Mouse (Mus musculus): ENCODE measurements around the gene Atg2b. TPM values are rescaled to one million over a fixed set of nuclear protein-coding genes. Genes with fewer than 3 reads are reported as not detected.
A peak's percentile ranks its signal among the peaks of the same experiment; 100 is the strongest.

The Atg2b gene
- polyA plus RNA-seq, 1 experiment from 2014 or later: 11.6 TPM

DNA sequence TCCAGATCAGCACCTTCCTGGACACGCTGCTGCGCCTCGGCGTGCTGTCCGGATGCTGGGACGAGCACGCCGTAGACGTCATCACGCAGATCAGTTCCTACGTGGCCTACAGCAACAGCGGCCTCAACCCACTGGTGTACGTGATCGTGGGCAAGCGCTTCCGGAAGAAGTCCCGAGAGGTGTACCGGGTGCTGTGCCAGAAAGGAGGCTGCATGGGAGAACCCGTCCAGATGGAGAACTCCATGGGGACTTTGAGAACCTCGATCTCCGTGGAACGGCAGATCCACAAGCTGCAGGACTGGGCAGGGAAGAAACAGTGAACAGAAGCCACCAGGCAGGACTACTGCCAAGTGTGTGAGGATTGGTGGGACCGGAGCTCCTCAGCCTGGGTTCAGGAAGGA lies 92.7 kb downstream of the Atg2b start:
- no peak overlapping the region for H3K9ac ChIP-seq (ENCODE audit: low read length)
- DNase-seq (ENCODE audit: low spot score, missing footprints): no peak
- no peaks in the 10 kb centered on the region for H3K36me3 ChIP-seq (ENCODE audit: control insufficient read depth, insufficient read depth, low read length)
- no peak overlapping the region for H3K27ac ChIP-seq (ENCODE audit: low read depth, low read length)
- no peaks in the 10 kb centered on the region for H3K27me3 ChIP-seq (ENCODE audit: control insufficient read depth, insufficient read depth, low read length)
- 96% methylated on average over 23 of the region's 23 CpGs for WGBS
- H3K9me3 ChIP-seq (ENCODE audit: control insufficient read depth, low read length): no peaks in the 10 kb centered on the region
- ATAC-seq (ENCODE audit: low FRiP score): no peak
- H3K4me1 ChIP-seq (ENCODE audit: control insufficient read depth, insufficient read depth, low read length): no peaks in the 10 kb centered on the region
- no peak overlapping the region for H3K4me2 ChIP-seq
- no peak overlapping the region for H3K4me3 ChIP-seq (ENCODE audit: low read depth, low read length)

GRCm38 (mm10) chr12:105590786-105591185 lies 94.2 kb downstream of the Atg2b start:
- Histone ChIP-seq H3K36me3 (ENCODE audit: control insufficient read depth, insufficient read depth, low read length) (no peaks in the 10 kb centered on the region), H3K4me2 (no peak overlapping the region), H3K4me3 (ENCODE audit: low read depth, low read length) (no peak overlapping the region), H3K4me1 (ENCODE audit: control insufficient read depth, insufficient read depth, low read length) (no peaks in the 10 kb centered on the region), H3K27ac (ENCODE audit: low read depth, low read length) (no peak overlapping the region), H3K9ac (ENCODE audit: low read length) (no peak overlapping the region), H3K9me3 (ENCODE audit: control insufficient read depth, low read length) (no peaks in the 10 kb centered on the region), H3K27me3 (ENCODE audit: control insufficient read depth, insufficient read depth, low read length) (no peaks in the 10 kb centered on the region)
- WGBS: 82% methylated on average over 7 of the region's 7 CpGs
- DNase-seq (ENCODE audit: low spot score, missing footprints): no peak
- ATAC-seq (ENCODE audit: low FRiP score): no peak

DNA sequence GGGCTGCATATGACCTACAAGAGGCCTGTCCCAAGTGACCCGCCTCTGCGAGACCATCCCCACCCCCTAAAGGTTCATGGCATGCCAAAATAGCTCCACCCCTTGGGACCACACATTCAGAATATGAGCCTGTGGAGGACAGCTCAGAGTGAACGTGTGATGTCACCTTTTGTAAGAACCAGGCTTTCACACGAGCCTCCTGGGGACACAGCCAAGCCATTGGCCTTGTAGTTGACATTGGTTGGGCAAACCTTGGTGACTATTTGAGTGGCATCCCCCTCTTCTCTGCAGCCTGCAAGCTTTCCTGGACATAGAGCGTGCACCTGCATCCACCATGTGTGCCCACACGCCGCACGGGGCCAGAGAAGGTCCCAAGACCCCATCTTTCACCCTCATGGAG lies 97.5 kb downstream of the Atg2b start:
- no peak overlapping the region for H3K4me3 ChIP-seq (ENCODE audit: low read depth, low read length)
- H3K9ac ChIP-seq (ENCODE audit: low read length): no peak overlapping the region
- H3K36me3 ChIP-seq (ENCODE audit: control insufficient read depth, insufficient read depth, low read length): no peaks in the 10 kb centered on the region
- WGBS: 87% methylated on average over 8 of the region's 8 CpGs
- peaks cover 6% of the 10 kb centered on the region; the same call in 1 of the 2 replicates for H3K4me1 ChIP-seq (ENCODE audit: control insufficient read depth, insufficient read depth, low read length)
- H3K9me3 ChIP-seq (ENCODE audit: control insufficient read depth, low read length): no peaks in the 10 kb centered on the region
- ATAC-seq (ENCODE audit: low FRiP score): no peak
- no peak overlapping the region for H3K27ac ChIP-seq (ENCODE audit: low read depth, low read length)
- no peak overlapping the region for H3K4me2 ChIP-seq
- peak; percentile 68 for DNase-seq (ENCODE audit: low spot score, missing footprints)
- H3K27me3 ChIP-seq (ENCODE audit: control insufficient read depth, insufficient read depth, low read length): no peaks in the 10 kb centered on the region

GRCm38 (mm10) chr12:105584851-105585250 lies 100.2 kb downstream of the Atg2b start:
- WGBS: 18% methylated on average over 12 of the region's 12 CpGs
- no peak overlapping the region for H3K4me3 ChIP-seq (ENCODE audit: low read depth, low read length)
- H3K9me3 ChIP-seq (ENCODE audit: control insufficient read depth, low read length): no peaks in the 10 kb centered on the region
- H3K9ac ChIP-seq (ENCODE audit: low read length): no peak overlapping the region
- H3K4me1 ChIP-seq (ENCODE audit: control insufficient read depth, insufficient read depth, low read length): peaks cover 6% of the 10 kb centered on the region; the same call in 1 of the 2 replicates
- no peaks in the 10 kb centered on the region for H3K36me3 ChIP-seq (ENCODE audit: control insufficient read depth, insufficient read depth, low read length)
- ATAC-seq (ENCODE audit: low FRiP score) (peak; percentile 59; the same call in 1 of the 2 replicates), DNase-seq (ENCODE audit: low spot score, missing footprints) (peak; percentile 92)
- no peak overlapping the region for H3K27ac ChIP-seq (ENCODE audit: low read depth, low read length)
- H3K4me2 ChIP-seq: no peak overlapping the region
- no peaks in the 10 kb centered on the region for H3K27me3 ChIP-seq (ENCODE audit: control insufficient read depth, insufficient read depth, low read length)

GRCm38 (mm10) chr12:105583484-105583883 lies 101.5 kb downstream of the Atg2b start:
- peak; percentile 56; the same call in 1 of the 2 replicates for ATAC-seq (ENCODE audit: low FRiP score)
- H3K9ac ChIP-seq (ENCODE audit: low read length): no peak overlapping the region
- no peaks in the 10 kb centered on the region for H3K9me3 ChIP-seq (ENCODE audit: control insufficient read depth, low read length)
- no peak overlapping the region for H3K4me2 ChIP-seq
- no peak overlapping the region for H3K4me3 ChIP-seq (ENCODE audit: low read depth, low read length)
- no peaks in the 10 kb centered on the region for H3K27me3 ChIP-seq (ENCODE audit: control insufficient read depth, insufficient read depth, low read length)
- peak; percentile 81 for DNase-seq (ENCODE audit: low spot score, missing footprints)
- H3K36me3 ChIP-seq (ENCODE audit: control insufficient read depth, insufficient read depth, low read length): no peaks in the 10 kb centered on the region
- 18% methylated on average over 2 of the region's 2 CpGs for WGBS
- H3K27ac ChIP-seq (ENCODE audit: low read depth, low read length): no peak overlapping the region
- H3K4me1 ChIP-seq (ENCODE audit: control insufficient read depth, insufficient read depth, low read length): peaks cover 6% of the 10 kb centered on the region; the same call in 1 of the 2 replicates

DNA sequence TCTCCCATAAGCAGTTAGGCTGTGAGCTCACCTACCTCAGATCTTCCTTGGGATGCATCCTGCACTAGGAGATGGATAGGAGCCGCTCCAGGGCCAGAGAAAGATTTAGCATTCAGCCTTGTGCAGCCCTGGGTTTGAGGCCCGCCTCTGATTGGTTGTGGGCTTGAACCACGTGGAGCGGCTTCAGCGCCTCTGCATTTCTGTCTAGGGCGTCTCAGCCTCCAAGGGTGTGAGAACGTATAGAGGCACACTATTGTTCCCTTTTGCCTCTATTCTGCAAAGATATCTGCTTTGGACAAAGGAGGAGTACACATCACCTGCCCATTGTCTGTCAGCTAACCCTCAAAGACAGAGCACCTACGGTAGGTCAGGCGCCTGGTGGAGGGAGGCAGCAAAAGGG lies 102.5 kb downstream of the Atg2b start:
- H3K9ac ChIP-seq (ENCODE audit: low read length): no peak overlapping the region
- ATAC-seq (ENCODE audit: low FRiP score) (no peak), DNase-seq (ENCODE audit: low spot score, missing footprints) (no peak)
- no peak overlapping the region for H3K4me3 ChIP-seq (ENCODE audit: low read depth, low read length)
- H3K4me1 ChIP-seq (ENCODE audit: control insufficient read depth, insufficient read depth, low read length): peaks cover 6% of the 10 kb centered on the region; the same call in 1 of the 2 replicates
- H3K4me2 ChIP-seq: no peak overlapping the region
- H3K9me3 ChIP-seq (ENCODE audit: control insufficient read depth, low read length): no peaks in the 10 kb centered on the region
- 62% methylated on average over 9 of the region's 9 CpGs for WGBS
- H3K27me3 ChIP-seq (ENCODE audit: control insufficient read depth, insufficient read depth, low read length): no peaks in the 10 kb centered on the region
- no peak overlapping the region for H3K27ac ChIP-seq (ENCODE audit: low read depth, low read length)
- no peaks in the 10 kb centered on the region for H3K36me3 ChIP-seq (ENCODE audit: control insufficient read depth, insufficient read depth, low read length)

DNA sequence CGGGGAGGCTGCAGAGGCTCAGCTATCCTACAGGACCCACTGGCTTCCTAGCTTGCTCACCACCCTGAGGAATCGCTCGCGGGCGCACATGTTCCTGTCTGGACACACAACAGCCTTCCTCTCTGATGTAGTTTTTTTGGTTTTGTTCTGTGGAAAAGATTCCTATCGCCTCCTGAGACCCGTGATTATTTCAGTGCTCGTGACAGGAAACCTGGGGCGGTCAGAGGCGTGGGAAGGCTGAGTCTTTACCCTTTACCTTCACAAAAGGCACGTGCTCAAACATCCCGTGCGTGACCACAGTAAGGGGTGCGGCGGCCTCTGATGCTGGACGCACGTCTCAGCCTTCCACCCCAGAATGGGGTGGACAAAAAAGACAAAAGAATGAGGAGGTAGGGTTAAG lies 104.5 kb downstream of the Atg2b start:
- H3K4me3 ChIP-seq (ENCODE audit: low read depth, low read length): no peak overlapping the region
- no peak for ATAC-seq (ENCODE audit: low FRiP score)

DNA sequence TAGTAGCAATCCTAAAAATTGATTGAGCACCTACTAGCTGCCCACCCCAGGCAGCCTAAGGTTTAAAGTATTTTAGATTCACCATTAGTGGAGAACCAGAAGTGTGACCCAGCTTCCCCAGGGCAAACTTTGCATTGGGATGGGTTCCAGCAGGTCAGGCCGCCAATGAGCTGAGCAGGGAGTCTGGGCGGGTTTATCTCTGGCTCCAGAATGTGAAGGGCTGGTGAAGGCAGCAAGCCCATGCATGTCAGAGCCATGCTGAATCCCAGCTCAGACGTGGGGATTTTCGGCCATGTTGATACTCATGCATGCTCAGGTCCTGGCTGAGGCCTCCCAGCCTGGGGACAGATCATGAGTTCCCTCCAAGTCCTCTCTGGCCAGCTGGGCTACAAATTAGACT lies 110.7 kb downstream of the Atg2b start:
- Histone ChIP-seq H3K9ac (ENCODE audit: low read length) (no peak overlapping the region), H3K4me1 (ENCODE audit: control insufficient read depth, insufficient read depth, low read length) (no peaks in the 10 kb centered on the region), H3K4me2 (no peak overlapping the region), H3K9me3 (ENCODE audit: control insufficient read depth, low read length) (no peaks in the 10 kb centered on the region), H3K27ac (ENCODE audit: low read depth, low read length) (no peak overlapping the region), H3K27me3 (ENCODE audit: control insufficient read depth, insufficient read depth, low read length) (no peaks in the 10 kb centered on the region), H3K36me3 (ENCODE audit: control insufficient read depth, insufficient read depth, low read length) (no peaks in the 10 kb centered on the region), H3K4me3 (ENCODE audit: low read depth, low read length) (no peak overlapping the region)
- ATAC-seq (ENCODE audit: low FRiP score): no peak
- no peak for DNase-seq (ENCODE audit: low spot score, missing footprints)
- 89% methylated on average over 4 of the region's 4 CpGs for WGBS

More for the DNA sequence above, 104.5 kb downstream of the Atg2b start:
- Histone ChIP-seq H3K9ac (ENCODE audit: low read length) (no peak overlapping the region), H3K9me3 (ENCODE audit: control insufficient read depth, low read length) (no peaks in the 10 kb centered on the region), H3K27ac (ENCODE audit: low read depth, low read length) (no peak overlapping the region), H3K4me1 (ENCODE audit: control insufficient read depth, insufficient read depth, low read length) (peaks cover 6% of the 10 kb centered on the region; the same call in 1 of the 2 replicates), H3K27me3 (ENCODE audit: control insufficient read depth, insufficient read depth, low read length) (no peaks in the 10 kb centered on the region), H3K36me3 (ENCODE audit: control insufficient read depth, insufficient read depth, low read length) (no peaks in the 10 kb centered on the region), H3K4me2 (no peak overlapping the region)
- WGBS: 78% methylated on average over 17 of the region's 17 CpGs
- DNase-seq (ENCODE audit: low spot score, missing footprints): peak; percentile 31

GRCm38 (mm10) chr12:105572622-105573021 lies 112.4 kb downstream of the Atg2b start:
- Histone ChIP-seq H3K4me3 (ENCODE audit: low read depth, low read length) (no peak overlapping the region), H3K4me2 (no peak overlapping the region), H3K36me3 (ENCODE audit: control insufficient read depth, insufficient read depth, low read length) (no peaks in the 10 kb centered on the region), H3K4me1 (ENCODE audit: control insufficient read depth, insufficient read depth, low read length) (no peaks in the 10 kb centered on the region), H3K9me3 (ENCODE audit: control insufficient read depth, low read length) (no peaks in the 10 kb centered on the region), H3K9ac (ENCODE audit: low read length) (no peak overlapping the region), H3K27me3 (ENCODE audit: control insufficient read depth, insufficient read depth, low read length) (no peaks in the 10 kb centered on the region), H3K27ac (ENCODE audit: low read depth, low read length) (no peak overlapping the region)
- 77% methylated on average over 2 of the region's 2 CpGs for WGBS
- ATAC-seq (ENCODE audit: low FRiP score): no peak
- DNase-seq (ENCODE audit: low spot score, missing footprints): no peak

Data from midbrain, embryonic 11.5 days (tissue).